8 mouse cellular contexts compared by ENCODE assay signal in genomic region chr3:104780561-104781420, GRCm38 (mm10). TPM values are rescaled to one million over a fixed set of nuclear protein-coding genes. Genes with fewer than 3 reads are reported as not detected.
DNase-seq lines count a peak whose midpoint lies in the region; ATAC-seq and TF ChIP-seq lines count a peak whose summit lies in the region.

Ppm1j (plus strand) TSS chr3:104781056.

- DNase-seq in A20 (ENCODE audit: low read depth, low spot score): peak; percentile 72
- DNase-seq in MEL (ENCODE audit: low read depth, low spot score): peak; percentile 76
- DNase-seq in lung, postnatal 25 days (ENCODE audit: low spot score): peak; percentile 76
- no peak for DNase-seq in layer of hippocampus, postnatal 36 days

- 1% methylated on average over 56 of the region's 56 CpGs for whole genome bisulfite sequencing in embryonic facial prominence, embryonic 12.5 days
- 1% methylated on average over 56 of the region's 56 CpGs for WGBS in heart, embryonic 12.5 days
- under 1% methylated on average over 56 of the region's 56 CpGs for WGBS in kidney, embryonic 15.5 days
- WGBS in small intestine, adult 2 months: 2% methylated on average over 56 of the region's 56 CpGs

- H3K27me3 ChIP-seq in MEL (ENCODE audit: control insufficient read depth in 1 of 2, insufficient read depth in 2 of 2, low read length in 2 of 2): no peaks in the 10 kb centered on the region
- peaks cover 98% of the 10 kb centered on the region for H3K27me3 ChIP-seq in embryonic facial prominence, embryonic 12.5 days
- peaks cover 42% of the 10 kb centered on the region for H3K27me3 ChIP-seq in heart, embryonic 12.5 days (replicated peaks)
- peaks cover 88% of the 10 kb centered on the region for H3K27me3 ChIP-seq in kidney, embryonic 15.5 days
- peaks cover 34% of the 10 kb centered on the region for H3K27me3 ChIP-seq in small intestine, adult 2 months (ENCODE audit: control insufficient read depth, insufficient read depth, low read length)

- H3K79me2 ChIP-seq in MEL (ENCODE audit: control insufficient read depth, insufficient read depth, low read length, poor library complexity): no peaks in the 10 kb centered on the region; the same call in 1 of the 2 replicates

- no peak for TF ChIP-seq RAD21 in MEL (IDR thresholded peaks at IDR 0.05; ENCODE audit: low read depth, low read length)

- H3K9me3 ChIP-seq in MEL (replicated peaks; ENCODE audit: insufficient read depth, low read length): no peaks in the 10 kb centered on the region
- H3K9me3 ChIP-seq in embryonic facial prominence, embryonic 12.5 days: no peaks in the 10 kb centered on the region
- no peaks in the 10 kb centered on the region for H3K9me3 ChIP-seq in heart, embryonic 12.5 days (replicated peaks)
- no peaks in the 10 kb centered on the region for H3K9me3 ChIP-seq in kidney, embryonic 15.5 days (replicated peaks)

- no peak for TF ChIP-seq CTCF in MEL (IDR thresholded peaks at IDR 0.05 in 2 of 3, conservative IDR thresholded peaks at IDR 0.05 in 1 of 3; ENCODE audit: control insufficient read depth in 1 of 3, insufficient read depth in 1 of 3, low read depth in 2 of 3, low read length in 3 of 3, poor library complexity in 1 of 3, severe bottlenecking in 1 of 3)
- no peak for TF ChIP-seq CTCF in small intestine, adult 2 months (IDR thresholded peaks at IDR 0.05; ENCODE audit: extremely low read depth, insufficient read length, insufficient replicate concordance, low read depth, low read length)

- no peak for TF ChIP-seq EP300 in MEL (IDR thresholded peaks at IDR 0.05; ENCODE audit: low read depth in 1 of 2, low read length in 2 of 2)

- no peak for TF ChIP-seq POLR2A in MEL (IDR thresholded peaks at IDR 0.05; ENCODE audit: control insufficient read depth in 1 of 2, insufficient read depth in 1 of 2, low read depth in 1 of 2, low read length in 2 of 2, poor library complexity in 1 of 2)
- TF ChIP-seq POLR2A in small intestine, adult 2 months (IDR thresholded peaks at IDR 0.05; ENCODE audit: low read depth, low read length): peak; percentile 46; the same call in 1 of the 2 replicates

- H3K4me3 ChIP-seq in MEL (ENCODE audit: control insufficient read depth in 1 of 2, insufficient read depth in 1 of 2, low read depth in 2 of 2, low read length in 2 of 2): peak within 1 kb of the TSS; percentile 61 to 89
- H3K4me3 ChIP-seq in embryonic facial prominence, embryonic 12.5 days: peak within 1 kb of the TSS; percentile 47
- H3K4me3 ChIP-seq in heart, embryonic 12.5 days: peak within 1 kb of the TSS; percentile 68
- H3K4me3 ChIP-seq in kidney, embryonic 15.5 days (replicated peaks): peak within 1 kb of the TSS; percentile 57
- peak within 1 kb of the TSS; percentile 78 for H3K4me3 ChIP-seq in small intestine, adult 2 months (ENCODE audit: low read depth, low read length)

- peak within 1 kb of the TSS; percentile 95 for H3K4me2 ChIP-seq in embryonic facial prominence, embryonic 12.5 days (replicated peaks)
- peak within 1 kb of the TSS; percentile 94 for H3K4me2 ChIP-seq in heart, embryonic 12.5 days
- H3K4me2 ChIP-seq in kidney, embryonic 15.5 days: peak within 1 kb of the TSS; percentile 98

- peaks cover 0 to 9% of the 10 kb centered on the region in 2 experiments; a peak in 2 of 4 replicates for H3K36me3 ChIP-seq in MEL (ENCODE audit: control insufficient read depth in 1 of 2, insufficient read depth in 2 of 2, low read length in 2 of 2)
- no peaks in the 10 kb centered on the region for H3K36me3 ChIP-seq in embryonic facial prominence, embryonic 12.5 days
- 0 out of 2 replicates have a peak, but pooled peaks cover 2% of the 10 kb centered on the region for H3K36me3 ChIP-seq in heart, embryonic 12.5 days
- no peaks in the 10 kb centered on the region for H3K36me3 ChIP-seq in kidney, embryonic 15.5 days
- 0 out of 2 replicates have a peak, but pooled peaks cover 1% of the 10 kb centered on the region for H3K36me3 ChIP-seq in small intestine, adult 2 months (ENCODE audit: control insufficient read depth, insufficient read depth, low read length)

- H3K9ac ChIP-seq in MEL (ENCODE audit: control insufficient read depth, low read depth, low read length, poor library complexity, severe bottlenecking): peak within 1 kb of the TSS; percentile 64
- H3K9ac ChIP-seq in embryonic facial prominence, embryonic 12.5 days: peak within 1 kb of the TSS; percentile 36
- H3K9ac ChIP-seq in heart, embryonic 12.5 days: peak within 1 kb of the TSS; percentile 84
- peak within 1 kb of the TSS; percentile 53 for H3K9ac ChIP-seq in kidney, embryonic 15.5 days

- H3K4me1 ChIP-seq in MEL (ENCODE audit: control insufficient read depth in 1 of 2, insufficient read depth in 2 of 2, low read length in 2 of 2): peaks cover 0 to 23% of the 10 kb centered on the region in 2 experiments
- peaks cover 14% of the 10 kb centered on the region for H3K4me1 ChIP-seq in embryonic facial prominence, embryonic 12.5 days
- peaks cover 34% of the 10 kb centered on the region for H3K4me1 ChIP-seq in heart, embryonic 12.5 days (replicated peaks)
- H3K4me1 ChIP-seq in kidney, embryonic 15.5 days: peaks cover 42% of the 10 kb centered on the region
- peaks cover 32% of the 10 kb centered on the region for H3K4me1 ChIP-seq in small intestine, adult 2 months (ENCODE audit: control insufficient read depth, insufficient read depth, insufficient read length, low read length)

- no peak within 1 kb of the TSS for H3K27ac ChIP-seq in MEL (ENCODE audit: control insufficient read depth, low read depth, low read length)
- no peak within 1 kb of the TSS for H3K27ac ChIP-seq in embryonic facial prominence, embryonic 12.5 days
- H3K27ac ChIP-seq in heart, embryonic 12.5 days (ENCODE audit: poor library complexity, severe bottlenecking): peak within 1 kb of the TSS; percentile 78
- H3K27ac ChIP-seq in kidney, embryonic 15.5 days: peak within 1 kb of the TSS; percentile 33; the same call in 1 of the 2 replicates
- H3K27ac ChIP-seq in small intestine, adult 2 months (ENCODE audit: insufficient read depth, low read depth, low read length): peak within 1 kb of the TSS; percentile 60

- ATAC-seq in embryonic facial prominence, embryonic 12.5 days (ENCODE audit: insufficient number of reproducible peaks, insufficient read depth, low FRiP score, low TSS enrichment): peak; percentile 20; the same call in 1 of the 2 replicates
- ATAC-seq in heart, embryonic 12.5 days (ENCODE audit: insufficient number of reproducible peaks, low FRiP score): peak; percentile 66
- peak; percentile 74 for ATAC-seq in kidney, embryonic 15.5 days (replicated peaks; ENCODE audit: low FRiP score)

TF ChIP-seq in MEL, 35 proteins besides CTCF, POLR2A, EP300 and RAD21:
- no peak for TF ChIP-seq ZKSCAN1 (IDR thresholded peaks at IDR 0.05; ENCODE audit: low read depth, low read length)
- TF ChIP-seq ZC3H11A (IDR thresholded peaks at IDR 0.05; ENCODE audit: low read depth, low read length): no peak
- TF ChIP-seq MXI1 (IDR thresholded peaks at IDR 0.05; ENCODE audit: low read depth, low read length): peak; percentile 53; the same call in 1 of the 2 replicates

RNA-seq across cellular contexts. Expression of gene Ppm1j, which starts in this region (rescaled TPM):
- 0.54 and 2.2 TPM in 2 replicates for total RNA-seq in MEL (2012; rRNA removed)
- polyA plus RNA-seq in MEL (2012; ENCODE audit: insufficient read depth in 1 of 2, insufficient read length in 2 of 2, low read depth in 1 of 2, low replicate concordance in 2 of 2, missing spikeins in 1 of 2): 1 to 10 TPM in 1 of 2 experiments, not detected in 1; 2.7 TPM
- polyA plus RNA-seq in embryonic facial prominence, embryonic 12.5 days (2016; fragmentation: Nextera tagmentation; extraction: Ambion mirVana): 3.5 and 3.9 TPM in 2 replicates
- 39.2 and 39.3 TPM in 2 replicates for polyA plus RNA-seq in heart, embryonic 12.5 days (2016; fragmentation: Nextera tagmentation; extraction: Ambion mirVana)
- polyA plus RNA-seq in kidney, embryonic 15.5 days (2015; fragmentation: Nextera tagmentation; extraction: Ambion mirVana): 6.5 and 6.9 TPM in 2 replicates
- polyA plus RNA-seq in small intestine, adult 2 months (2012; rRNA removed): 35.1 and 45.3 TPM in 2 replicates
- total RNA-seq in layer of hippocampus, postnatal 36 days (2021): under 1 TPM in 1 of 2 experiments, not detected in 1; 0.25 TPM

Comparison
In these comparisons a context has a peak if more than half of its experiments do, and no peak if none do; other contexts are left out.
1. DNase-seq: peak in A20 (single experiment), MEL (single experiment) and lung, postnatal 25 days (single experiment); none in layer of hippocampus, postnatal 36 days (0 of 2).
2. H3K27ac ChIP-seq: peak in heart, embryonic 12.5 days (single experiment), kidney, embryonic 15.5 days (single experiment) and small intestine, adult 2 months (single experiment); none in MEL (single experiment) and embryonic facial prominence, embryonic 12.5 days (single experiment).
3. ATAC-seq: peak in every context shown above with its lines; median percentile 74 in kidney, embryonic 15.5 days; 66 in heart, embryonic 12.5 days; 20 in embryonic facial prominence, embryonic 12.5 days.
4. Peak in every context shown above with its lines, with median percentiles within 50 percentile points of each other: H3K4me3 ChIP-seq, H3K9ac ChIP-seq and H3K4me2 ChIP-seq.